Mouse (Mus musculus): ENCODE results near the gene Trim27. TPM values are rescaled to one million over a fixed set of nuclear protein-coding genes. Genes with fewer than 3 reads are reported as not detected.

Gene Trim27
- polyA plus RNA-seq (2015; fragmentation: Nextera tagmentation; extraction: Ambion mirVana): 139 and 140 TPM in 2 replicates

- Histone ChIP-seq H3K27ac (peak within 1 kb of the TSS; percentile 97), H3K4me1 (peaks cover 31% of the 10 kb centered on the region), H3K4me2 (replicated peaks) (peak within 1 kb of the TSS; percentile 83), H3K27me3 (no peaks in the 10 kb centered on the region), H3K9ac (peak within 1 kb of the TSS; percentile 96), H3K4me3 (peak within 1 kb of the TSS; percentile 99), H3K9me3 (no peaks in the 10 kb centered on the region), H3K36me3 (peaks cover 28% of the 10 kb centered on the region)
- under 1% methylated on average over 15 of the region's 15 CpGs for WGBS
- ATAC-seq (ENCODE audit: low FRiP score, low read depth): peak; percentile 48; the same call in 1 of the 2 replicates
These were observed at the start of gene Trim27 for GRCm38 (mm10) chr13:21179367-21179723. Gene Trim27, plus strand, starts transcription at chr13:21179445.

GRCm38 (mm10) chr13:21142421-21142820 lies 36.8 kb upstream of the Trim27 start:
- ATAC-seq (ENCODE audit: low FRiP score, low read depth): no peak
- 43% methylated on average over 8 of the region's 8 CpGs for WGBS
- Histone ChIP-seq H3K36me3 (no peaks in the 10 kb centered on the region), H3K27ac (no peak overlapping the region), H3K27me3 (no peaks in the 10 kb centered on the region), H3K9me3 (no peaks in the 10 kb centered on the region), H3K4me3 (no peak overlapping the region), H3K9ac (no peak overlapping the region), H3K4me2 (replicated peaks) (no peak overlapping the region), H3K4me1 (no peaks in the 10 kb centered on the region)

- Histone ChIP-seq H3K27ac (no peak within 1 kb of the TSS), H3K4me1 (no peaks in the 10 kb centered on the region), H3K9me3 (no peaks in the 10 kb centered on the region), H3K27me3 (no peaks in the 10 kb centered on the region), H3K9ac (no peak within 1 kb of the TSS), H3K4me3 (no peak within 1 kb of the TSS), H3K36me3 (no peaks in the 10 kb centered on the region), H3K4me2 (replicated peaks) (no peak within 1 kb of the TSS)
- WGBS: 74% methylated on average over 4 of the region's 4 CpGs
- ATAC-seq (ENCODE audit: low FRiP score, low read depth): no peak
These were observed 33.5 kb upstream of the Trim27 start, which contains the start of gene Olfr1368 for GRCm38 (mm10) chr13:21145767-21146166. Gene Olfr1368, minus strand, starts transcription at chr13:21145867.

- Histone ChIP-seq H3K27me3 (no peaks in the 10 kb centered on the region; the same call in 1 of the 2 replicates), H3K27ac (no peak overlapping the region), H3K9me3 (no peaks in the 10 kb centered on the region), H3K36me3 (no peaks in the 10 kb centered on the region), H3K9ac (no peak overlapping the region), H3K4me2 (replicated peaks) (no peak overlapping the region), H3K4me1 (0 out of 2 replicates have a peak, but pooled peaks cover 5% of the 10 kb centered on the region), H3K4me3 (no peak overlapping the region)
- no peak for ATAC-seq (ENCODE audit: low FRiP score, low read depth)
- 82% methylated on average over 5 of the region's 5 CpGs for WGBS
These were observed 23.4 kb upstream of the Trim27 start for GRCm38 (mm10) chr13:21155888-21156287.

- H3K27ac ChIP-seq: no peak overlapping the region
- H3K9ac ChIP-seq: no peak overlapping the region; the same call in 1 of the 2 replicates
- H3K4me1 ChIP-seq: 0 out of 2 replicates have a peak, but pooled peaks cover 5% of the 10 kb centered on the region
- no peaks in the 10 kb centered on the region for H3K9me3 ChIP-seq
- peak overlapping the region; percentile 96 for H3K4me2 ChIP-seq (replicated peaks)
- H3K4me3 ChIP-seq: peak overlapping the region; percentile 64
- H3K27me3 ChIP-seq: no peaks in the 10 kb centered on the region; the same call in 1 of the 2 replicates
- ATAC-seq (ENCODE audit: low FRiP score, low read depth): no peak
- 7% methylated on average over 9 of the region's 9 CpGs for WGBS
- no peaks in the 10 kb centered on the region for H3K36me3 ChIP-seq
These were observed 21.2 kb upstream of the Trim27 start for GRCm38 (mm10) chr13:21158071-21158470.

GRCm38 (mm10) chr13:21158785-21159474 lies 20.3 kb upstream of the Trim27 start:
- H3K9me3 ChIP-seq: no peaks in the 10 kb centered on the region
- ATAC-seq (ENCODE audit: low FRiP score, low read depth): peak; percentile 9; the same call in 1 of the 2 replicates
- H3K27ac ChIP-seq: no peak overlapping the region
- H3K4me3 ChIP-seq: peak overlapping the region; percentile 64
- 0 out of 2 replicates have a peak, but pooled peaks cover 5% of the 10 kb centered on the region for H3K4me1 ChIP-seq
- H3K4me2 ChIP-seq (replicated peaks): peak overlapping the region; percentile 96
- H3K36me3 ChIP-seq: no peaks in the 10 kb centered on the region
- H3K9ac ChIP-seq: peak overlapping the region; percentile 65
- H3K27me3 ChIP-seq: no peaks in the 10 kb centered on the region; the same call in 1 of the 2 replicates
- 0% methylated on average over 19 of the region's 19 CpGs for WGBS

GRCm38 (mm10) chr13:21159475-21159819 lies 19.8 kb upstream of the Trim27 start:
- Histone ChIP-seq H3K4me3 (peak overlapping the region; percentile 64), H3K36me3 (no peaks in the 10 kb centered on the region), H3K4me2 (replicated peaks) (peak overlapping the region; percentile 96), H3K9me3 (no peaks in the 10 kb centered on the region), H3K27me3 (no peaks in the 10 kb centered on the region; the same call in 1 of the 2 replicates), H3K4me1 (0 out of 2 replicates have a peak, but pooled peaks cover 5% of the 10 kb centered on the region), H3K27ac (no peak overlapping the region), H3K9ac (peak overlapping the region; percentile 65)
- WGBS: 0% methylated on average over 15 of the region's 15 CpGs
- ATAC-seq (ENCODE audit: low FRiP score, low read depth): no peak

- Histone ChIP-seq H3K4me1 (0 out of 2 replicates have a peak, but pooled peaks cover 5% of the 10 kb centered on the region), H3K4me3 (peak overlapping the region; percentile 64), H3K9me3 (no peaks in the 10 kb centered on the region), H3K27ac (no peak overlapping the region), H3K9ac (peak overlapping the region; percentile 65), H3K36me3 (no peaks in the 10 kb centered on the region), H3K4me2 (replicated peaks) (peak overlapping the region; percentile 96), H3K27me3 (peaks cover 3% of the 10 kb centered on the region; the same call in 1 of the 2 replicates)
- WGBS: under 1% methylated on average over 16 of the region's 16 CpGs
- peak; percentile 34 for ATAC-seq (ENCODE audit: low FRiP score, low read depth)
These were observed 19.2 kb upstream of the Trim27 start for GRCm38 (mm10) chr13:21160041-21160511.

GRCm38 (mm10) chr13:21160657-21161590 lies 18.3 kb upstream of the Trim27 start:
- WGBS: under 1% methylated on average over 32 of the region's 32 CpGs

GRCm38 (mm10) chr13:21161591-21161990 lies 17.7 kb upstream of the Trim27 start:
- peaks cover 3% of the 10 kb centered on the region for H3K27me3 ChIP-seq
- WGBS: 48% methylated on average over 2 of the region's 2 CpGs
- H3K9ac ChIP-seq: no peak overlapping the region
- H3K27ac ChIP-seq: no peak overlapping the region
- H3K4me3 ChIP-seq: peak overlapping the region; percentile 64
- no peaks in the 10 kb centered on the region for H3K9me3 ChIP-seq
- ATAC-seq (ENCODE audit: low FRiP score, low read depth): 0 out of 2 replicates have a peak, but pooled peaks have one; percentile 26
- H3K4me2 ChIP-seq (replicated peaks): peak overlapping the region; percentile 96
- peaks cover 9% of the 10 kb centered on the region; the same call in 1 of the 2 replicates for H3K4me1 ChIP-seq
- H3K36me3 ChIP-seq: no peaks in the 10 kb centered on the region

More at GRCm38 (mm10) chr13:21160657-21161590, 18.3 kb upstream of the Trim27 start:
- Histone ChIP-seq H3K4me3 (peak overlapping the region; percentile 64), H3K27me3 (peaks cover 3% of the 10 kb centered on the region), H3K27ac (no peak overlapping the region), H3K9me3 (no peaks in the 10 kb centered on the region), H3K4me2 (replicated peaks) (peak overlapping the region; percentile 96), H3K9ac (peak overlapping the region; percentile 65), H3K4me1 (0 out of 2 replicates have a peak, but pooled peaks cover 5% of the 10 kb centered on the region), H3K36me3 (no peaks in the 10 kb centered on the region)
- ATAC-seq (ENCODE audit: low FRiP score, low read depth): peak; percentile 89

GRCm38 (mm10) chr13:21162591-21162990 lies 16.7 kb upstream of the Trim27 start:
- no peak for ATAC-seq (ENCODE audit: low FRiP score, low read depth)
- 55% methylated on average over 5 of the region's 5 CpGs for WGBS
- H3K9ac ChIP-seq: no peak overlapping the region
- no peak overlapping the region for H3K27ac ChIP-seq
- peaks cover 11% of the 10 kb centered on the region; the same call in 1 of the 2 replicates for H3K4me1 ChIP-seq
- peaks cover 3% of the 10 kb centered on the region; the same call in 1 of the 2 replicates for H3K27me3 ChIP-seq
- H3K4me3 ChIP-seq: no peak overlapping the region
- no peaks in the 10 kb centered on the region for H3K36me3 ChIP-seq
- H3K4me2 ChIP-seq (replicated peaks): no peak overlapping the region
- H3K9me3 ChIP-seq: no peaks in the 10 kb centered on the region
